Mouse (Mus musculus) MEL (cell line): ENCODE measurements around the gene Plxdc1. TPM values are rescaled to one million over a fixed set of nuclear protein-coding genes. Genes with fewer than 3 reads are reported as not detected.

Experiments used
- DNase-seq: peaks from one replicate; pipeline ENCODE4 v3.0.0; 2011; ENCODE audit warnings: low read depth, low spot score
- H3K27ac ChIP-seq: 2 replicates; pipeline ENCODE4 v1.5.1; 2012; ENCODE audit warnings: low read depth, mild to moderate bottlenecking, control low read depth, low read length, moderate library complexity; ENCODE audit not compliant: control insufficient read depth
- H3K27me3 ChIP-seq, 2 experiments: fragments of 150-350 bp in 1 of 2; sonication (generic) in 1 of 2; 2 replicates each; pipeline ENCODE4 v1.6.1; 2012; ENCODE audit warnings: low read length in 2 of 2, mild to moderate bottlenecking in 2 of 2, improper control_type of control experiment in 1 of 2, moderate library complexity in 1 of 2; ENCODE audit not compliant: insufficient read depth in 2 of 2, control insufficient read depth in 1 of 2
- H3K36me3 ChIP-seq, 2 experiments: 2 replicates each; pipeline ENCODE4 v1.6.1; 2012 to 2014; ENCODE audit warnings: low read length in 2 of 2, improper control_type of control experiment in 1 of 2, inconsistent platforms in 1 of 2, mild to moderate bottlenecking in 1 of 2; ENCODE audit not compliant: insufficient read depth in 2 of 2, control insufficient read depth in 1 of 2
- H3K4me1 ChIP-seq, 2 experiments: fragments of 150-350 bp in 1 of 2; sonication (generic) in 1 of 2; 2 replicates each; pipeline ENCODE4 v1.6.1; 2012; ENCODE audit warnings: low read length in 2 of 2, improper control_type of control experiment in 1 of 2, mild to moderate bottlenecking in 1 of 2; ENCODE audit not compliant: insufficient read depth in 2 of 2, control insufficient read depth in 1 of 2
- H3K4me3 ChIP-seq, 2 experiments: fragments of 150-350 bp in 1 of 2; sonication (generic) in 1 of 2; 2 replicates each; pipeline ENCODE4 v1.5.1; 2012; ENCODE audit warnings: low read depth in 2 of 2, low read length in 2 of 2, mild to moderate bottlenecking in 2 of 2, moderate library complexity in 2 of 2, control low read depth in 1 of 2, improper control_type of control experiment in 1 of 2; ENCODE audit not compliant: control insufficient read depth in 1 of 2, insufficient read depth in 1 of 2
- H3K79me2 ChIP-seq: 2 replicates; pipeline ENCODE4 v1.6.1; 2012; ENCODE audit warnings: mild to moderate bottlenecking, low read length, moderate library complexity; ENCODE audit not compliant: control insufficient read depth, poor library complexity, insufficient read depth
- H3K9ac ChIP-seq: 2 replicates; pipeline ENCODE4 v1.6.1; 2012; ENCODE audit warnings: low read depth, mild to moderate bottlenecking, control low read depth, low read length, moderate library complexity; ENCODE audit not compliant: control insufficient read depth, poor library complexity, severe bottlenecking
- H3K9me3 ChIP-seq: fragments of 150-350 bp; sonication (generic); replicated peaks from 2 replicates; pipeline ENCODE4 v1.6.1; 2012; ENCODE audit warnings: mild to moderate bottlenecking, low read length, improper control_type of control experiment, moderate library complexity; ENCODE audit not compliant: insufficient read depth
- CHD2 ChIP-seq: IDR thresholded peaks from 2 replicates; pipeline ENCODE4 v1.6.1; 2011; ENCODE audit warnings: low read length, improper control_type of control experiment
- CTCF ChIP-seq, 3 experiments: IDR thresholded peaks in 2 of 3; conservative IDR thresholded peaks in 1 of 3; 2 replicates each; pipeline ENCODE4 v1.5.1; 2011 to 2012; ENCODE audit warnings: low read length in 3 of 3, low read depth in 2 of 3, mild to moderate bottlenecking in 2 of 3, improper control_type of control experiment in 1 of 3, inconsistent platforms in 1 of 3, mixed read lengths in 1 of 3, moderate library complexity in 1 of 3; ENCODE audit not compliant: control insufficient read depth in 1 of 3, insufficient read depth in 1 of 3, poor library complexity in 1 of 3, severe bottlenecking in 1 of 3
- ELF1 ChIP-seq: IDR thresholded peaks from 2 replicates; pipeline ENCODE4 v1.6.1; 2014; ENCODE audit warnings: low read depth, mild to moderate bottlenecking, inconsistent platforms, low read length, improper control_type of control experiment, moderate library complexity
- EP300 ChIP-seq, 2 experiments: IDR thresholded peaks; 2 replicates each; pipeline ENCODE4 v1.6.1; 2011; ENCODE audit warnings: improper control_type of control experiment in 2 of 2, low read length in 2 of 2, low read depth in 1 of 2, mild to moderate bottlenecking in 1 of 2
- GABPA ChIP-seq: IDR thresholded peaks from 2 replicates; pipeline ENCODE4 v1.6.1; 2012; ENCODE audit warnings: low read depth, mild to moderate bottlenecking, inconsistent platforms, low read length, improper control_type of control experiment, moderate library complexity
- GATA1 ChIP-seq: IDR thresholded peaks from 2 replicates; pipeline ENCODE4 v1.6.1; 2011; ENCODE audit warnings: low read depth, low read length, improper control_type of control experiment
- KAT2A ChIP-seq: conservative IDR thresholded peaks from 2 replicates; pipeline ENCODE4 v1.6.1; 2012; ENCODE audit warnings: low read depth, low read length, improper control_type of control experiment, inconsistent platforms
- MAZ ChIP-seq: IDR thresholded peaks from 2 replicates; pipeline ENCODE4 v1.6.1; 2012; ENCODE audit warnings: low read depth, mild to moderate bottlenecking, inconsistent platforms, low read length, improper control_type of control experiment
- MEF2A ChIP-seq: IDR thresholded peaks from 2 replicates; pipeline ENCODE4 v1.6.1; 2014; ENCODE audit warnings: low read depth, mild to moderate bottlenecking, inconsistent platforms, low read length, improper control_type of control experiment; ENCODE audit not compliant: poor library complexity, insufficient replicate concordance, severe bottlenecking; ENCODE audit errors: extremely low read depth
- MYB ChIP-seq: IDR thresholded peaks from 2 replicates; pipeline ENCODE4 v1.6.1; 2011; ENCODE audit warnings: mild to moderate bottlenecking, low read depth, low read length, improper control_type of control experiment
- MYC ChIP-seq: IDR thresholded peaks from 2 replicates; pipeline ENCODE4 v1.6.1; 2011; ENCODE audit warnings: low read depth, mild to moderate bottlenecking, low read length, improper control_type of control experiment, moderate library complexity
- RAD21 ChIP-seq: IDR thresholded peaks from 2 replicates; pipeline ENCODE4 v1.6.1; 2011; ENCODE audit warnings: mild to moderate bottlenecking, low read depth, low read length, improper control_type of control experiment
- SMC3 ChIP-seq: IDR thresholded peaks from 2 replicates; pipeline ENCODE4 v1.6.1; 2011; ENCODE audit warnings: low read depth, low read length, improper control_type of control experiment
- TAL1 ChIP-seq: IDR thresholded peaks from 2 replicates; pipeline ENCODE4 v1.6.1; 2012; ENCODE audit warnings: mild to moderate bottlenecking, inconsistent platforms, low read length, moderate library complexity, mixed read lengths
- TBP ChIP-seq: IDR thresholded peaks from 2 replicates; pipeline ENCODE4 v1.8.0; 2011; ENCODE audit warnings: low read depth, low read length, improper control_type of control experiment
- ZC3H11A ChIP-seq: IDR thresholded peaks from 2 replicates; pipeline ENCODE4 v1.6.1; 2012; ENCODE audit warnings: low read depth, mild to moderate bottlenecking, inconsistent platforms, low read length, improper control_type of control experiment
- ZMIZ1 ChIP-seq: IDR thresholded peaks from 2 replicates; pipeline ENCODE4 v1.6.1; 2012; ENCODE audit warnings: low read depth, mild to moderate bottlenecking, inconsistent platforms, low read length, improper control_type of control experiment, moderate library complexity
- ZNF384 ChIP-seq: IDR thresholded peaks from 2 replicates; pipeline ENCODE4 v1.6.1; 2012; ENCODE audit warnings: low read depth, mild to moderate bottlenecking, inconsistent platforms, low read length, improper control_type of control experiment
- polyA plus RNA-seq, 2 experiments: library from polyadenylated mRNA; stranded (reverse) in 1 of 2; unstranded in 1 of 2; fragments of >175 nt in 1 of 2; fragments of >200 nt in 1 of 2; gene quantifications; 2 replicates each; pipeline versions ENCODE4 v1.2.1 to v1.2.4; 2012; ENCODE audit warnings: low replicate concordance in 2 of 2, low read depth in 1 of 2; ENCODE audit not compliant: insufficient read length in 2 of 2, insufficient read depth in 1 of 2, missing spikeins in 1 of 2
- total RNA-seq: library from RNA; depleted of rRNA; stranded (reverse); fragments of 300-350 nt; gene quantifications from 2 replicates; pipeline ENCODE4 v1.2.3, GENCODE M21; 2012

The Plxdc1 gene
- total and polyA plus RNA-seq, 3 experiments = 13.1 to 24.5 TPM; not detected in 1

DNA sequence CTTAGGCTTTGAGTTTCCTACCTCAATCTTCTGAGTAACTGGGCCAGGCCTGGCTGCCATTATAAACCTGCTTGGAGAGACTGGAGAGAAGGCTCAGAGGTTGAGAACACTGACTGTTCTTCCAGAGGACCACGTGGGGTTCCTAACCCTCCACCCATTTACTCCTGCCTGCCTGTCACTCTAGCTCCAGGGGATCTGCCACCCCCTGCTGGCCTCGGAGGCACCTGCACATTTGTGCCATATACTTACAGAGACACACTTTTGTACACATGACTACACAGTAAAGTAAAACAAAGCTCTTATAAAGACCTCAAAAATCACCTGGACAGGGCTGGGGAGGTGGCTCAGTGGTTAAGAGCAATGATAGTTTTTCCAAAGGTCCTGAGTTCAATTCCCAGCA, 13.8 kb downstream of the Plxdc1 start:
- 0 out of 4 replicates have a peak, but pooled peaks cover 0 to 2% of the 10 kb centered on the region in 2 experiments for H3K36me3 ChIP-seq
- DNase-seq = peak; percentile 50

DNA sequence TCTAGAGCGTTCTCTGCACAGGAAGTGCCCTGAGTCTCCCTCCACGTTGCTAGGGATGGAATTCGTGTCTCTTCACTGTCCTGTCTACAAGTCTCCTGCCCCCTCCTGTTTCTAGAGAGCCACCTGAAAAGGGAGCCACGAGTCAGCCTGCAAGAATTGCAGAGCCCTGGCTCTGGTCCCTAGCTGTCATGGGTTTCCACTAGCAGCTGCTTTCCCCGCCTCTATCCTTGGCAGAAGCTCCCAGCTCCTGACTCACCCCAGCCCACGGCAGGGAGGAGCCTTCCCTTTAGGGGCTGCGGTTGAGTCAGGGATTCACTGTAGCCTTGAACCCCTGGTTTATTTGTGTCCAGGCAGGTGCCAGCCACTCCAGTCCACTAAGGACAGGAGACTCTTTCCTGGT, 15.0 kb downstream of the Plxdc1 start:
- no peak for DNase-seq
- TF ChIP-seq MYB (no peak), EP300 (IDR thresholded peaks at IDR 0.05; ENCODE audit: low read depth in 1 of 2, low read length in 2 of 2) (no peak), ZMIZ1 (no peak), MEF2A (no peak), KAT2A (no peak)
- no peak overlapping the region for H3K9ac ChIP-seq

More for the DNA sequence above, 13.8 kb downstream of the Plxdc1 start:
- Histone ChIP-seq H3K79me2 (no peaks in the 10 kb centered on the region), H3K27me3 (no peaks in the 10 kb centered on the region; a peak in 1 of 4 replicates), H3K9me3 (no peaks in the 10 kb centered on the region), H3K9ac (no peak overlapping the region), H3K4me3 (no peak overlapping the region), H3K4me1 (peaks cover 4 to 11% of the 10 kb centered on the region in 2 experiments; a peak in 3 of 4 replicates)
- TF ChIP-seq CTCF (IDR thresholded peaks at IDR 0.05 in 2 of 3, conservative IDR thresholded peaks at IDR 0.05 in 1 of 3; ENCODE audit: control insufficient read depth in 1 of 3, insufficient read depth in 1 of 3, low read depth in 2 of 3, low read length in 3 of 3, poor library complexity in 1 of 3, severe bottlenecking in 1 of 3) = peak; percentile 41 to 64 (median 59)
- no peak for TF ChIP-seq GABPA
- TF ChIP-seq RAD21 = peak; percentile 28
- TF ChIP-seq ZNF384 = no peak
- TF ChIP-seq ZMIZ1 = no peak
- TF ChIP-seq CHD2 = no peak
- TF ChIP-seq TAL1 = no peak
- no peak for TF ChIP-seq MAZ
- no peak for TF ChIP-seq ELF1
- TF ChIP-seq KAT2A = no peak
- TF ChIP-seq TBP = no peak
- TF ChIP-seq SMC3 = peak; percentile 63
- no peak for TF ChIP-seq GATA1
- peak; percentile 39; the same call in 1 of the 2 replicates for TF ChIP-seq ZC3H11A
- TF ChIP-seq MYC = 0 out of 2 replicates have a peak, but pooled peaks have one; percentile 16
- TF ChIP-seq, all 39 proteins: peak for 5
- no peak overlapping the region for H3K27ac ChIP-seq

More for the DNA sequence above, 15.0 kb downstream of the Plxdc1 start:
- Histone ChIP-seq H3K27ac (no peak overlapping the region), H3K27me3 (no peaks in the 10 kb centered on the region; a peak in 1 of 4 replicates), H3K79me2 (no peaks in the 10 kb centered on the region), H3K4me1 (peaks cover 4 to 11% of the 10 kb centered on the region in 2 experiments; a peak in 3 of 4 replicates), H3K36me3 (0 out of 4 replicates have a peak, but pooled peaks cover 0 to 2% of the 10 kb centered on the region in 2 experiments), H3K4me3 (no peak overlapping the region), H3K9me3 (no peaks in the 10 kb centered on the region)
